In genomic region chr9:100605985-100606554, GRCm38 (mm10) we compare ENCODE assay signal across 8 mouse cellular contexts. TPM values are rescaled to one million over a fixed set of nuclear protein-coding genes. Genes with fewer than 3 reads are reported as not detected.
DNase-seq lines count a peak whose midpoint lies in the region; ATAC-seq lines count a peak whose summit lies in the region.
"Had no signal": no experiment of that assay in that cellular context is flagged by ENCODE, and none has a peak within 500 bp of the region (broad histone marks: within the 10 kb centered on the region; RNA-seq: fewer than 3 reads in every experiment).

No protein-coding gene starts in this region.

- no peak overlapping the region for H3K27ac ChIP-seq in embryonic facial prominence, embryonic 11.5 days (replicated peaks; ENCODE audit: low read depth, low read length)
- H3K27ac ChIP-seq: kidney, postnatal 0 days had no signal

- WGBS in embryonic facial prominence, embryonic 11.5 days: 57% methylated on average over 7 of the region's 7 CpGs

- no peak for ATAC-seq in embryonic facial prominence, embryonic 11.5 days (replicated peaks; ENCODE audit: insufficient number of reproducible peaks, low FRiP score, low TSS enrichment, low read depth)

- no peaks in the 10 kb centered on the region for H3K9me3 ChIP-seq in embryonic facial prominence, embryonic 11.5 days (replicated peaks; ENCODE audit: control insufficient read depth, low read length)

- DNase-seq in kidney, postnatal 14 days: peak; percentile 12
- no peak for DNase-seq in kidney, postnatal 4 days
- peak; percentile 97 for DNase-seq in R1 (ENCODE audit: low read depth, low spot score)
- DNase-seq in embryonic facial prominence, embryonic 11.5 days (ENCODE audit: low spot score): peak; percentile 45
- peak; percentile 45 to 84 for DNase-seq in left cerebral cortex, postnatal 25 days (ENCODE audit: low spot score in 2 of 2)
- peak; percentile 57 for DNase-seq in telencephalon, adult 2 months (ENCODE audit: low read depth, low spot score)
- DNase-seq in T-cell, adult 2 months (ENCODE audit: low spot score): no peak

- H3K4me2 ChIP-seq in embryonic facial prominence, embryonic 11.5 days (ENCODE audit: low read depth, low read length): no peak overlapping the region

- no peaks in the 10 kb centered on the region for H3K36me3 ChIP-seq in embryonic facial prominence, embryonic 11.5 days (replicated peaks; ENCODE audit: control insufficient read depth, insufficient read depth, low read depth, low read length)

- no peaks in the 10 kb centered on the region for H3K4me1 ChIP-seq in embryonic facial prominence, embryonic 11.5 days (ENCODE audit: control insufficient read depth, insufficient read depth, low read length)

- H3K27me3 ChIP-seq in embryonic facial prominence, embryonic 11.5 days (ENCODE audit: control insufficient read depth, insufficient read depth, low read length): no peaks in the 10 kb centered on the region

- no peak overlapping the region for H3K4me3 ChIP-seq in embryonic facial prominence, embryonic 11.5 days (ENCODE audit: low read depth, low read length)

- intact Hi-C loops in left cerebral cortex, postnatal 25 days (cut with DNase I): loop anchor here (2.0 kb wide), 1 partner anchor 37 kb away; no protein-coding TSS in a partner anchor

- H3K9ac ChIP-seq in embryonic facial prominence, embryonic 11.5 days (replicated peaks; ENCODE audit: low read length): no peak overlapping the region

RNA-seq across cellular contexts. Expression of gene Stag1, which starts 8.5 kb away (rescaled TPM):
- 54.9 and 61.7 TPM in 2 replicates for polyA plus RNA-seq in embryonic facial prominence, embryonic 11.5 days (2014; fragmentation: Nextera tagmentation; extraction: Ambion mirVana)
- 10 to 100 TPM; 42.3 to 49.7 TPM for total RNA-seq in left cerebral cortex, postnatal 25 days (2021)

RNA-seq across cellular contexts. Expression of gene Slc35g2, which starts 35.2 kb away (rescaled TPM):
- polyA plus RNA-seq in embryonic facial prominence, embryonic 11.5 days (2014; fragmentation: Nextera tagmentation; extraction: Ambion mirVana): 5.5 and 5.9 TPM in 2 replicates
- total RNA-seq in left cerebral cortex, postnatal 25 days (2021): 10 to 100 TPM; 19.0 to 19.1 TPM

Comparison
In these comparisons a context has a peak if more than half of its experiments do, and no peak if none do; other contexts are left out.
1. DNase-seq: peak in kidney, postnatal 14 days (single experiment), R1 (single experiment), embryonic facial prominence, embryonic 11.5 days (single experiment), left cerebral cortex, postnatal 25 days (2 of 2) and telencephalon, adult 2 months (single experiment); none in kidney, postnatal 4 days (0 of 2) and T-cell, adult 2 months (single experiment).